Mouse (Mus musculus) gastrocnemius, adult 18-20 months (tissue): ENCODE results near the gene Hsp90aa1. TPM values are rescaled to one million over a fixed set of nuclear protein-coding genes. Genes with fewer than 3 reads are reported as not detected.
"Not testable (repeated sequence)": the region's sequence is repeated elsewhere in the genome, so short reads cannot be mapped to it uniquely, and the experiment has no call there.

Experiments
- DNase-seq: peaks from one replicate; pipeline ENCODE4 v3.0.0; 2021; ENCODE audit warnings: low spot score
- long read RNA-seq, 2 experiments: library from polyadenylated mRNA; stranded (forward); transcript quantifications; one replicate each; pipeline ENCODE4 v2.0.0; 2021
- total RNA-seq, 2 experiments: library from RNA; stranded (reverse); gene quantifications; 2 replicates each; pipeline ENCODE4 v1.2.3; 2021

Gene Hsp90aa1
- total RNA-seq, result 100 to 1,000 TPM in 1 of 2 experiments, 10 to 100 TPM in 1; 46.1 to 109 TPM
- long read RNA-seq, experiment 1, transcript Hsp90aa1-202 (11 exons, 3,281 nt), result major isoform, 27 of 41 reads
- long read RNA-seq, experiment 1, partial matches to known transcripts, result 13 of 41 reads
- long read RNA-seq, experiment 1, other reads (novel, unspliced or antisense), result 1 of 41 reads
- long read RNA-seq, experiment 2, transcript Hsp90aa1-202 (11 exons, 3,281 nt), result major isoform, 16 of 25 reads
- long read RNA-seq, experiment 2, partial matches to known transcripts, result 7 of 25 reads
- long read RNA-seq, experiment 2, other reads (novel, unspliced or antisense), result 1 of 25 reads

DNA sequence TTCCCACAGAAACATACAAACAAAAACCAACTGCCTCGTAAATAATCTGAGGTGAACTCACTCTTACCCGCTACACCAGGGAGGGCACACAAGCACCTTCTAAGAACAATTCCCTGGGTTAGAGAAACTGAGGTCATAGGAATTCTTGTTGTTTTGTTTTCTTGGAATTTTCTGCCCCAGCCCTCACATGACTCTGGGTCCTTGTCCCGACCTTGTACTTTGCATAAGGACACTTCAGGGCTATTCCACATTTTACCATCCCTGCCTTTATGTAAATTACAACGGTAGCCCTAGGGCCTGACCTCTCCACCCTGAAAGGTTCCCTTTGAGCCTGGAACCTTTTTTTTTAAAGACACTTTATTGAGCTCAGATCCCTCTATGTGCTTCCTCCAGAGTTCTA lies at the start of gene Hsp90aa1:
Hsp90aa1 (minus strand) TSS at position 173 of the 400 bp plus-strand sequence.
- no peak for DNase-seq

DNA sequence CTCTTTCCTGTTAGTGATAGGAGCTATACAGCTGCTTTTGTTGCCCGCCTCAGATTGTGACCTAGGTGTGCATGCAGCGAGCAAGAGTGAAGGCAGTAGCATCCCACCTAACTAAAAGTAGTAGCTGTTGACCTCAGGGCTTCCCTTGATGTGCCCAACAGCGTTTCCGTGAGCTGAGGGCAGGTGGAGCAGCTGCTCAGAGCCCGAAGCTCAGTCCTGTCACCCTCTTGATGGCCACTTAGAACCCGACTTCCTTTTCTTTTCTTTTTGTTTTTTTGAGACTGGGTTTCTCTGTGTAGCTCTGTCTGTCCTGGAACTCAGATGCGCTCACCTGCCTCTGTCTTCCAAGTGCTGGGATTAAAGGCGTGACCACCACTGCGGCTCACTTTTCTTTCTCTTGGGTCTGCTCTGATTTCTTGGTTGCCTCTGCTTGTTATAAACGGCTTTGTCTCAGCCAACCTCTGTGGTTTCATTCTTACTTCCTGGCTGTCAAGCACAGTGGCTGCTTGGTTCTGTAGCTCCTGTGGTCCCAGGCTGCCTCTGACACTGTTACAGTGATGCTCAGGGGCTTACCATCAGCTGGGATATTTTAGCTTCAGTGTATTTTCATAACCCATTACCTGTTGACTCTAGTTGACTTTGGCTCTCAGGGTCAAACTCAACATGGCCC lies 48.4 kb upstream of the Hsp90aa1 start:
- no peak for DNase-seq

DNA sequence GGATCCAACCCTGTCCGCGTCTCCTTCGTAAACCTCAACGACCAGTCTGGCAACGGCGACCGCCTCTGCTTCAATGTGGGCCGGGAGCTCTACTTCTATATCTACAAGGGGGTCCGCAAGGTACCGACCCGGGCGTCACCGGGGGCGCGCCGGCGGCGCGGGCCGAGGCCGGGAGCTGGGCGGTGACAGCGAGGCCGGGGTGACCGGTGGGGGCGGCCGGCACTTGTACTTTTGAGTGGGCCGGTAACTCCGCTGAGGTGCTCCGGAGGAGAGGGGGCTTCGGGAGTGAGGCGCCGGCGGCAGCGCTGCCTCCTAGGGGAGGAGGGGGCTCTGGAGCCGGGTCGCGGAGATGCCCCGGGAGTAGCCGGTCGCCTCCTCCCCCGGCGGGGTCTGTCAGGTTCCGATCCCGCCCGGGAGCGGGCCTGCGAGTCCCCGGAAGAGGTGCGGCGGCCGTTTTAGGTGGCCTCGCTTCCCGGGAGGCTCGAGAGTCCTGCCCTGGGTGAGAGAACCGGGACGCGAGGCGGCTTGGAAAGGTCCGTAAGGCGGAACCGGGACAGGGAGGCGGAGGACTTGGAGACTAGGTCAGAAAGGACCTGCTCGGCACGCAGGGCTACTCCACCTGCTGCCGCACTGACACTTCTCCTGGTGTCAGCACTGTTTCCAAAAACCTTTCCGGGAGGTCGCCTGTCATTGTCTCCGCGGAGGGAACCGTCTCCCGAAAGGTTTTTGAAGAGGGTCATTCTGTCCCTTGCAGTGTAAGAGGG lies 35.8 kb upstream of the Hsp90aa1 start:
- DNase-seq, result peak; percentile 13

DNA sequence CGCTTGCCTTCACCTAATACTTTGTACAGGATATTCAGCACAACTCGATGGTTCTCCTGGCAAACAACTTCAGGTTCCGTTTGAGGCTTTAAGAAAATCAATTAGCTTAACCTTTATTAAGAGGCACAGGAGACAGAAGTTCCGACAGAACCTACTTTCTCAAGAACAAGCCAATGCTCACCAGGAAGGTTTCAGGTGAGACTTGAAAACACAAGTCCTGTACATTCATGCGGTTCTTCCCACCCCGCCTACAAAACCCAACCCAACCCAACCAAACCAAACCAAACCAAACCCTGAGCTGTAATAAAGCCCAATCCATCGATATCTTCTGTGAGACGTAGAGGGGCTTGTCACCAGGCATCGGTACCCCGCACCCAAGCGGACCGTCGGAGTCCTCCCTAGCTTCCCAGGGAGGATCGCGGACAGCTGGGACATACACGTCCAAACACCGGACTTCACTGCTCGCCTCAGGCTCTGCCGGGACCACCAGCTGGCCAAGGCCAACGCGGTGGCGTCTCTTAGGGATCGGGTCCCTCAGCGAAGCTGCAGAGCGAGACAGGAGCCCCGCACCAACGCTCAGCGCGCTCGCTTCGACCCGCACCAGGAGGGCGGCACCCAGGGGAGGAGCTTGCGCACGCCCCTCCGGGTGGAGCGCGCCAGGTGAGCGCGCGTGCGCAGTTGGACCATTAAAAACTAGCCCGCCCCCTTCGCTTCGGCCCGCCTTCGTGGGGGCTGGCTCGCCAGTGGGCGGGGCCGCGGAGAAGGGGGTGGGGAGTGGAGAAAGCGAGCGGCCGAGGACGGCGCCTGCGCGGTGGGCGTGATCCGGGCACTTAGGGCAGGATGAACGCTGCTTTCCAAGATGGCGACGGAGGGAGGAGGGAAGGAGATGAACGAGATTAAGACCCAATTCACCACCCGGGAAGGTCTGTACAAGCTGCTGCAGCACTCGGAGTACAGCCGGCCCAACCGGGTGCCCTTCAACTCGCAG lies 34.9 kb upstream of the Hsp90aa1 start, which contains the start of gene Wdr20:
Wdr20 (plus strand) TSS at position 775 of the 988 bp plus-strand sequence.
- DNase-seq, result peak; percentile 97

DNA sequence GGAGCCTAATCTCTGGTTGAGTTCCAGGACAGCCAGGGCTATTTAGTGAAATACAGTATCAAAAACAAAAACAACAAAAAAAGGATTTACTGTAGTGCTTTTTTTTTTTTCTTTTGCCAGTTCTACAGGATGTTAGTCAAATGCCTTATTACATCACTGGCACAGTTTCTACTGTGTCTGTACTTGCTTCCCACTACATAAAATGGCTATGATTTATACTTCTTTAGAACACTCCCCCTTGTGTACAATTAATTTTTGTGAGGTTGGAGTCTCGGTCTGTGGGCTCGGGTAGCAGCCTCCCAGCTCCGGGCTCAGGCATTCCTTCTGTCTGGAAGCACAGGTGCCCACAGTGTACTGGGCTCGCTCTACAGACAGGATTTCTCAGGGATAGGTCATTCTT lies 34.1 kb upstream of the Hsp90aa1 start:
- no peak for DNase-seq

DNA sequence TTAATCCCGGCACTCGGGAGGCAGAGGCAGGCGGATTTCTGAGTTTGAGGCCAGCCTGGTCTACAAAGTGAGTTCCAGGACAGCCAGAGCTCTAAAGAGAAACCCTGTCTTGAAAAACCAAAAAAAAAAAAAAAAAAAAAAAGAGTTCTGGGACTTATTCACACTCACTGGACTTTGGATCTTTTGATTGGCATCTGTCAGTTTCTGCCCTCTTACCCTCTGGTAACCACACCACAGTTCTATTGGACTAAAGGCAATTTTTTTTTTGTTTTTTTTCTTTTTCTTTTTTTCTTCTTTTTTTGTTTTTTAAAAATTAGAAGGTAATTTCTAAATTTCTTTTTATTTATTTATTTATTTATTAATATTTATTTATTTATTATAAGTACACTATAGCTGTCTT lies 30.7 kb upstream of the Hsp90aa1 start:
- not testable (repeated sequence) for DNase-seq

DNA sequence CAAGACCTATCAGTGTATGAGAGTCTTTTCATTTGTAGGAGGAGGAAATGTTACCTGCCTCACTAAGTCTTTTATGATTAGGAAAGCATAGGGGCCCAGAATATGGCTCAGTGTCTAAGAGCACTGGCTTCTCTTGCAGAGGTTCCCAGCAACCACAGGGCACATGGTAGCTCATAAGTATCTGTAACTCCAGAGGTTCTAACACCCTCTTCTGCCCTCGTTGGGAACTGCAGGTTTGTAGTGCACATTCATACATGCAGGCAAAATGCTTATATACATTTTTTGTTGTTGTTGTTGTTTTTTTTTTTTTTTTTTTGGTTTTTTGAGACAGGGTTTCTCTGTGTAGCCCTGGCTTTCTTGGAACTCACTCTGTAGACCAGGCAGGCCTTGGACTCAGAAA lies 23.9 kb upstream of the Hsp90aa1 start:
- DNase-seq, result no peak

DNA sequence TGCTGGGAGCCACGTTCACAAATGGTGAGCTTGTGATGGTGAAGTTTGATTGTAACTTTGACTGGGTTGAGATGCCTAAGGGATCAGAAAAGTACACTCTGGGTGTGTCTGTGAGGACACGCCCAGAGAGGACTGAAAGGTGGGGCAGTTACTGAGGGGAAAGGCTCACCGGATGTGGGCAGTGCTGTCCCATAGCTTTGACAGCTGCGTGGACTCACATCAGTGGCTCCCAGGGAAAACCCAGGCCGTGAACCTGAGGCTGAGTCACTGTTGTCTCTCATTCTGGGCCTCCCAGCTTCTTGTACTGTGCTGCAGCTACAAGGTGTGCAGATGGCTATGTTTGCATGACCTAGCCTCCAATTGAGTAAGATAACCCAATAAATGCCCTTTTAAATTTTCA lies 23.0 kb upstream of the Hsp90aa1 start:
- DNase-seq, result no peak

DNA sequence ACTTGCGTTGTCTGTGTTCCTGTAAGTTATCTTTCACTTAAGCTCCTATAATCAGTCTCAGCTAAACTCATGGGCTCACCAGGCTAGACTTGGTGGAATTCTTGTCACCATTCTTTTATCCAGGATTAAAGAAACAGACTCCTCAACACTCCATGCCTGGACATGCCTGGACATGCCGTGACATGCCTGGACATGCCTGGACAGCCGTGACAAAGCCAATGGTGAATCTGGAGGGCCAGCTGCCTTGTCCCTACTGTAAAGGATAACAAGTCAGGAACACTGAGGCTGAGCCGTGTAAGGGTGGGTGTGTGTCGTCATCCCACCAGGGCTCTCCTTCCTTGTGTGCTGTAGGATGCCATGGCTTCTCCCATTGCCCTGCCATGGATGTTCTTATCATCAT lies 22.5 kb upstream of the Hsp90aa1 start:
- no peak for DNase-seq

DNA sequence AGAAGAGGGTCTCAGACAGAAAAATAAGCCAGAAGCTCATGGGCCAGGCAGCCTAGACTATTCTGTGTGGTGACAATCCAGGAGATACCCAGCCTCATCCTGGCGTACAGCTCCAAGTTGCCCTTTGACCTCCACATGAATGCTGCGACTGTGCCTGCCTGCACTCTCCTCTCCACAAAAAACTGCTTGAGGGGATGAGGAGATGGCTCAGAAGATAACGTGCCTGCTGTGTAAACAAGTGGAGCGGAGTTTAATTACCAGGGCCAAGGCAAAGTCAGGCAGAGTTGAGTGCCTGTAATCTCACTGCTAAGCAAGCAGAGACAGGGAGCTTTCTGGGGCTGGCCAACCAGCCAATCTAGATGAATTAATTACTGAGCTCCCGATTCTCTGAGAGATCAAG lies 13.5 kb upstream of the Hsp90aa1 start:
- no peak for DNase-seq

DNA sequence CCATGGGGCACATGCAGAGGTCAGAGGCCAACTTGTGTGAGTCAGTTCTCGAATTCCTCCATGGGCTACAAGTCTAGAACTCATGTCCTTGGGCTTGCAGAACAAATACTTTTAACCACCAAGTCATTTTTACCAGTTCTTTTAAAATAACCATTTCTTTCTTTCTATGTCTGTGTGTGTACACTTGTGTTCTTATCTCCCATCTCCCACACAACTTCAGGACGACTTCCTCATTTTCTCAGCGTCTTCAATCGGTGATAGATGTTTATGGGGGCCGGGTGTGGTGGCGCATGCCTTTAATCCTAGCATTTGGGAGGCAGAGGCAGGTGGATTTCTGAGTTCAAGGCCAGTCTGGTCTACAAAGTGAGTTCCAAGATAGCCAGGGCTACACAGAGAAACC lies 11.7 kb upstream of the Hsp90aa1 start:
- DNase-seq, result no peak

DNA sequence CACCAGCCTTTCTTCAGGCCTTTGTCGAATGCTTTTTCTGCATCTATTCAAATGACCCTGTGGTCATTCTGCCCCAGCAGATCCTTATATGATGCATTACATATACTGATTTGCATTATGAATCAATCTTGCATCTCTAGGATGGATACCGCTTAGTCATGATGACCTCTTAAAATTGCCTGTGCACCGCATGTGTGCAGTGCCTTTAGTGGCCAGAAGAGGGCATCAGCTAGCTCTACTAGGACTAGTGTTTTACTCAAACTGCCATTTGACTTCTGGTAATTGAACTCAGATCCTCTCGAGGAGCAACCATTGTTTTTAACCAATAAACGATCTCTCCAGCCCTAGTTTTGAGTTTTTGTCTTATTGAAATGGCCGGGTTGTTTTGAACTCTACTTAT lies 11.3 kb upstream of the Hsp90aa1 start:
- no peak for DNase-seq

DNA sequence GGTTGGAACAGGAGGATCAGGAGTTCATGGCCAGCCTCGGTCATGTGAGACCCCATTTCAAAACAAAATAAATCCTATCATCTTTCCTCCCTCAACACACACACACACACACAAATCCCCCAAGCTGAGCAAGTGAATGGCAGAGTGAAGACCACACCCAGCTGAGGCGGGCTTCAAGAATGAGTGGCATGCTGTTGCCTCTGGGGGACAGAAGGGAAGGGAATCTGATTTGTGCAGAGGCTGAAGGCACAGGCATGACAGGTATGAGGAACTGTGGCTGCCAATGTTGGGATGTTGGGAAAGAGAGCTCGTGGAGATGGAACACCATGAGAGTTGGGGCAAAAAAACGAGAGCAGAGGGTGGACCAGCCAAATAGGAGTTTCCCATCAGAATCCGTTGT lies 8.7 kb upstream of the Hsp90aa1 start:
- no peak for DNase-seq

DNA sequence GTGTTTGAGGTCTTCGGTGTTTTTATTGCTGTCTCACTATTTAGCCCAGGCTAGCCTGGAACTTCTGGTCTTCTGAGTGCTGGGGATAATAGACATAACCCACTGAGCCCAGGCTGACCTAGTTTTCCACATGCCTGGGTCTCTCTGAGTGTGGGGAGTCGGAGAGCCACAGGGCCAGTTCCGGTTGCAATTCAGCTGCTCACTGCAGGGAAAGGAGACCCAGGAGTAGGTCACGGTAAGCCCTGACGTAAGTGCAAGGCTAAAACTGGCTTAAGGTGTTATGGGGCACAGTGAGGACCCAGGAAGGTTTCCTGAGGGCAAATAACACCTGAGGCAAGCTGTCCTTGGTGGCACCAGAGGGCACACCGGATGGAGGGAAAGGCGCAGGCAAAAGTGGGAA lies 4.9 kb upstream of the Hsp90aa1 start:
- DNase-seq, result no peak

DNA sequence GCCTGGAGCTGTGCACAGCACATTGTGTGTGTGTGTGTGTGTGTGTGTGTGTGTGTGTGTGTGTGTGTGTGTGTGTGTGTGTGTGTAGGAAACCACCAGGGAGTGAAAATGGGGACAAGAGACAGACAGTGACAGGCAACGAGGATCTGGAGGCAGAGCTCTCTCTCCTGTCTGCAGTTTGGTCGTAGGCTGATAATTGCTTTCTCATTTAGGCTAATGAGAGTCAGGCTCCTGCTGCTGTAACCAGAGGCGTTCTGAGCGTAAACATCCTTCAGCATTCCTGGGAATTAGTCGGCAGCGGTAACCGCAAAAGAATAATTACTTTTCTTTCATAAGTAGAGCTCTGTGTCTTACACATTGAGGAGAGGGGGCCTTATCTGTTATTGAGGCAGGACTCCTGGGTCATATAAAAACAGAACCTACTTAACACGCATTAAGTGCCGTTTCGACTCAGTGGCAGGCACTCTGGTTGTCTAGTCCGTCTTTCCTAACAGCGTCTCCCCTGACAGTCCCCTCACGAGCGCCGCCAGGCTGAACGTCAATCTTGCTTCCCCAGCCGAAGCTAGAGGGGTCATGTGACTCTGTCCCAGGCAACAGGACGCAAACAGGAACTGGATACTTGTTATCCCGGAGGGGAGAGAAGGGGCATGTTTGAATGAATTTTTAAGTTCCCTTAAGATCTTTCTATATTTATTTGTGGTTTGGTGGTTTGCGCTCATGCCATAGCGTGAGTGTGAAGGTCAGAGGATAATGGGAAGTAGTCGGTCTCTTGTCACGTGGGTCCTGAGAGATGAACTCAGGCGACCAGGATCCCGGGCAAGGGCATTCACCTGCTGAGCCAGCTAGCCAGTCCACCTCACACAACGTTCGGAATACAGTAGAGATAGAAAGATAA lies 4.1 kb upstream of the Hsp90aa1 start:
- peak; percentile 75 for DNase-seq

DNA sequence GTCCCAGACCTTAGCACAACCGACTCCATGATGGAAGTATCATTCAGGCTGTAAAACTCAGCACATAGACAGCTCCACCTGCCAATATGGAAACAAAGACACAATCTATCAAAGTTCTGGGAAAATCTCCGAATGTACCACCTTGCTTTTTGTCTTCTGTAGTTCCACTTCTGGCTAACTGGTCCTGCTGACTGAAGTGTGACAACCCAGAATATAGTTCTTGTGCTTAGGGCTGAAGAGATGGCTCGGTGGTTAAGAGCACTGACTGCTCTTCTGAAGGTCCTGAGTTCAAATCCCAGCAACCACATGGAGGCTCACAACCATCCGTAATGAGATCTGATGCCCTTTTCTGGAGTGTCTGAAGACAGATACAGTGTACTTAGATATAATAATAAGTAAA lies 2.9 kb upstream of the Hsp90aa1 start:
- DNase-seq, result not testable (repeated sequence)

DNA sequence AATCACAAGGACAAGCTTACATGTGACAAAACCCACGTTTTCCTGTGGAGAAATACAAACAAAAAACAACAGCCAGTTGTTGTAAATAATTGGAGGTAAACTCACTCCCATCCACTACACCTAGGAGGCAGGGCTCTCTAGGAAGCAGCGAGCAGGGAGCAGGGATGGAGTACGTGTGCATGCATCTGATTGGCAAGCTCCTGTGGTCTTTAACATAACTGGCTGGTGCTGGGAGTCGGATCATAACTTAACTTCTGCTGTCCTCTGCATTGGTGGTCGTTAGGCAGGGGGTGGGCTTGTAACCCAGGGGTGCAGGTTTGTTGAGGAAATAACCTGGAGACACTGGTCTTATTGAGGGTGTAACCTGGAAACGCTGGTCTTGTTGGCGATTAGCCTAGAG lies 1.2 kb upstream of the Hsp90aa1 start:
- DNase-seq, result no peak

DNA sequence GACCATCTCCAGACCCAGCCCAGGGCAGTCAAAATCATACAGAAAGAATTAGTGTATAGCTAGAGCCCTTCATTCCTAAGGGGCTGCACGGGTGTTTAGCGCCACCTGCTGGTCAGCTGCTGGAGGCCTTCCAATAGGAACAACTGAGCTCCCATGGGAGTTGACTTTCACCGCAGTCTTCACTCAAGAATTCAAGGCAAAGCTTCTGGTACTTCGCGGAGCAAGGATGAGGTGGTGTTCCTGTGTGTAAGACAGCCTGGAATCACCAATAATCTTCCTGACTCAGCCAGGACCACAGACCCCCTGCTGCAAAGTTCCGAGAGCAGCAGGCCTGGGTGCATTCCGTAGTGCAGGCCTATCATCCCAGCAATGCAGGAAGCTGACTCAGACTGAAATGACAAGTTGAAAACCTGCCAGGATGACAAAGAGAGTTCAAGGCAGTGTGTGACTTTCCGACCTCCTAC lies 512 bp upstream of the Hsp90aa1 start:
- peak; percentile 88 for DNase-seq

DNA sequence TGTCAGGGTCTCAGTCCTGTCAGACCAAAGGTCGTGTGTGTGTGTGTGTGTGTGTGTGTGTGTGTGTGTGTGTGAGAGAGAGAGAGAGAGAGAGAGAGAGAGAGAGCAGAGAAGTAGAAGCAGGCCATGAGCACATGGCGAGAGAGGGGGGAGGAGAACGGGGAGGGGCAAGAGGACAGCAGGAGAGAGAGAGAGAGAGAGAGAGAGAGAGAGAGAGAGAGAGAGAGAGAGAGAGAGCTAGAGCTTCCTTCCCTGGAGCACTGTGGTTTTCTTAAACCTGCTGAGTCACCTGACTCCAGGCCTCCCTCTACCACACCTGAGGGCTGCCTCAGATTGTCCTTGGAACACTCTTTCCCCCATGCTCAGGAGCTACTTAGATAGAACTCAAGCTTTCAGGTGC lies 1.2 kb downstream of the Hsp90aa1 start:
- not testable (repeated sequence) for DNase-seq

DNA sequence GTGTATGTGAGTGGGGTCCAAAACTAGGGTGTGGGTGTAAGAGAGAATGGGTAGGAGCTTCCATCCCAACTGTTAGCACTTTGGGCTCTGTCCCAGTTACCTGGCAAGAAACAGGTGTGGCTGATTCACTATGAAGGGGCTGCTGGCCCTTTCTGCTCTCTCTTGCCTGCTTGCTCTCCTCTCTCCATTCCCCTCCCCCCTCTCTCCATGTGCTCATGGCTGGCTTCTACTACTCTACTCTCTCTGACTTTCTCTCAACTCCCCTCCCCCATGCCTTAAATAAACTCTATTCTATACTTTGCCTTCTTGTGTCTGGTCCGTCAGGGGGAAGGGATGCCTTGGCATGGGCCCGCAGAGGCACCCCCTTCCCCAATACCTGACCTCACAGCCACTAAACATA lies 1.8 kb downstream of the Hsp90aa1 start:
- DNase-seq, result no peak
